Mouse (Mus musculus) bone marrow, adult 2 months (tissue): ENCODE data around the gene Pgd.

ENCODE experiments used
- CTCF ChIP-seq: fragments of 200-500 bp; IDR thresholded peaks from 2 replicates; pipeline ENCODE4 v1.5.1; 2011; ENCODE audit warnings: low read length, control low read depth; ENCODE audit not compliant: control insufficient read depth, insufficient read depth
- POLR2A ChIP-seq: fragments of 200-500 bp; IDR thresholded peaks from 2 replicates; pipeline ENCODE4 v1.6.1; 2011; ENCODE audit warnings: low read depth, mild to moderate bottlenecking, control low read depth, low read length, borderline replicate concordance; ENCODE audit not compliant: control insufficient read depth

- TF ChIP-seq CTCF: no peak
- TF ChIP-seq POLR2A: no peak
Measured at GRCm38 (mm10) chr4:149173661-149174060, 7.1 kb upstream of the Pgd start.
